Mouse (Mus musculus): ENCODE data around the gene 6430571L13Rik. TPM values are rescaled to one million over a fixed set of nuclear protein-coding genes. Genes with fewer than 3 reads are reported as not detected.

Gene 6430571L13Rik
- total and polyA plus RNA-seq, 3 experiments = 0.09 to 0.72 (median 0.11) TPM

DNA sequence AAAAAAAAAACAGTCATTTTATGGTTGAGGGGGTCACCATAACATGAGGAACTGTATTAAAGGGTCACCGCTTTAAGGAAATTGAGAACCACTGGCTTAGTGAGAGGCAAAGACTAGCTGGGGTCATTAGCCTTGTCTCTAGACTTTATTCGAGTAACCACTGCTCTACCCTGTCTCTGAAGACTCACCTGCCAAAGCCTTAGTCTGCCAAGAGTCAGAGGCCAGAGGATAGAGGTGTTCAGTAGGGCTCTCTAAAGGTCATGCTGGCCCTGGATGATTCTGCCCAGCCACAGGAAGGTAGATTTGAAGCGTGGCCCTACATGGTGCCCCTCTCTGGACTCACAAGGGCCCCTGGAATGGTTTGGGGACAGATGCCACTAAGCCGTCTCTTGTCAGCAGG, 35.4 kb upstream of the 6430571L13Rik start:
- peaks cover 16 to 22% of the 10 kb centered on the region in 2 experiments for H3K36me3 ChIP-seq (replicated peaks in 1 of 2; ENCODE audit: control insufficient read depth in 1 of 2, insufficient read depth in 1 of 2, low read length in 1 of 2)
- H3K9ac ChIP-seq (ENCODE audit: insufficient read depth, low read depth) = no peak overlapping the region
- H3K27me3 ChIP-seq (replicated peaks) = no peaks in the 10 kb centered on the region
- no peak overlapping the region for H3K4me2 ChIP-seq (ENCODE audit: insufficient read depth, low read depth, poor library complexity, severe bottlenecking)
- dilution Hi-C loops (cut with MboI; ENCODE audit: extremely low pct_ligation_motif_present, extremely low pct_unique_long_range_greater_than_20kb, low sequenced_read_pairs) = no loop called here
- H3K4me1 ChIP-seq (ENCODE audit: control insufficient read depth in 1 of 2, insufficient read depth in 2 of 2) = peaks cover 52 to 74% of the 10 kb centered on the region in 2 experiments
- DNase-seq (ENCODE audit: extremely low read depth) = no peak
- no peak for TF ChIP-seq POLR2A (IDR thresholded peaks at IDR 0.05; ENCODE audit: low read depth, low read length)
- no peak for TF ChIP-seq E2F4 (IDR thresholded peaks at IDR 0.05; ENCODE audit: insufficient replicate concordance, low read depth, low read length)
- TF ChIP-seq MAX (IDR thresholded peaks at IDR 0.05; ENCODE audit: low read length) = no peak
- TF ChIP-seq MAFK (IDR thresholded peaks at IDR 0.05; ENCODE audit: insufficient replicate concordance, low read length) = no peak
- TF ChIP-seq MAZ (IDR thresholded peaks at IDR 0.05; ENCODE audit: low read depth, low read length) = no peak
- TF ChIP-seq UBTF (IDR thresholded peaks at IDR 0.05; ENCODE audit: low read depth, low read length) = no peak
- TF ChIP-seq ZMIZ1 (IDR thresholded peaks at IDR 0.05; ENCODE audit: low read depth, low read length) = no peak
- TF ChIP-seq MXI1 (IDR thresholded peaks at IDR 0.05; ENCODE audit: low read depth, low read length) = no peak
- TF ChIP-seq EP300 (IDR thresholded peaks at IDR 0.05; ENCODE audit: low read length) = no peak
- no peak for TF ChIP-seq POLR2AphosphoS2 (IDR thresholded peaks at IDR 0.05; ENCODE audit: low read depth, low read length)
- TF ChIP-seq CHD1 (IDR thresholded peaks at IDR 0.05; ENCODE audit: low read depth, low read length) = no peak
- no peak for TF ChIP-seq CTCF (conservative IDR thresholded peaks at IDR 0.05 in 1 of 2, IDR thresholded peaks at IDR 0.05 in 1 of 2; ENCODE audit: low read depth in 2 of 2, low read length in 2 of 2)
- TF ChIP-seq RCOR1 (conservative IDR thresholded peaks at IDR 0.05; ENCODE audit: low read depth, low read length) = no peak
- no peak for TF ChIP-seq JUN (IDR thresholded peaks at IDR 0.05; ENCODE audit: insufficient read depth, low read depth, low read length)
- no peaks in the 10 kb centered on the region for H3K9me3 ChIP-seq (replicated peaks; ENCODE audit: low read length)
- H3K79me2 ChIP-seq (replicated peaks; ENCODE audit: control insufficient read depth, extremely low read depth, insufficient read depth, poor library complexity, severe bottlenecking) = no peaks in the 10 kb centered on the region
- no peak overlapping the region for H3K4me3 ChIP-seq (replicated peaks in 1 of 3; ENCODE audit: low read depth in 2 of 3, low read length in 2 of 3, poor library complexity in 1 of 3)
- in situ Hi-C loops (cut with MboI; ENCODE audit: low pct_ligation_motif_present, low pct_unique_long_range_greater_than_20kb, low sequenced_read_pairs) = no loop called here
- 0 out of 2 replicates have a peak overlapping the region, but pooled peaks have one; percentile 37 for H3K27ac ChIP-seq (ENCODE audit: insufficient read depth, low read depth)

DNA sequence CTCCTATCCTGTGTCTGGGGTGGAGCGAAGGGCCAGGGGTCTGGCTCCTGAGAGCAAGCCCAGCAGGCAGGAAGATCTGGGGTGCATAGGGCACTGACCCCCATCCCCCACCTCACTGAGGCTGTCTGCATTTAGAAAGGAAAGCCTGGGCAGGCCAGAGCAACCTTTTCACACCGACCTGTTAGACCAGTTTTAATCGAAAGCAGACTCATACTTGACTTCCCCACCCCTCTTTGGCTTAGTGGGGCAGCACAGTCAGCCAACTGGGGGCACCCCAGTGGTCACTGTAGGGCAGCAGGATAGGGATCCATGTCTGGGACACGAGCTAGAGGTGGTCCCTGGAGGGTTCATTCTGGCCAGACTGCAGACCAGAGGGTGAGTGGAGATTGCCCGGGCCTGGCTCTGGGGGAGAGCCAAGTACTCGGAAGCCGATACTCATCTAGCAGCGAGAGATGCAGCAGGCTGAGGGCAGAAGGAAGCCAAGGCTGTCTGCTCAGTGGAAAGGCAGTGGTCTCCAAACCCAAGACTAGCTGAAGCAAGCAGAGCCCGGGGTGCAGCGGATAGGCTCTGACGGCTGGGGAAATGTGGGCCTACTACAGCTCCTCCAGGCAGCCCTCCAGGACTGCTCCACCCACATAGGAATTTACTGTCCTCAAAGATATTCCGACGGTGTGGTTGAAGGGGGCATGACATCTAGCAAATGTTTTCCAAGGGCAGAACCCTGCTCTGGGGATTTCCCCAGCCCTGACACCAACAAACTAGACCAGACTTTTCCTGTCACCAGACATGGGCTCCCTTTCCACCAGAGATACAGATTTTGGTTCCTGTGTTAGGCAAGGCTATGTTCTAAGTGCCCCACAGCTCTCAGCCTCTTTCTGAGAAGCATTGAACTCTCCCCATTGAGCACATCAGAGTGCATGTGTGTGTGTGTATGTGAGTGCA, 34.5 kb upstream of the 6430571L13Rik start:
- H3K9ac ChIP-seq (ENCODE audit: insufficient read depth, low read depth) = no peak overlapping the region
- peak overlapping the region; percentile 25; the same call in 1 of the 2 replicates for H3K4me2 ChIP-seq (ENCODE audit: insufficient read depth, low read depth, poor library complexity, severe bottlenecking)
- peaks cover 53 to 76% of the 10 kb centered on the region in 2 experiments for H3K4me1 ChIP-seq (ENCODE audit: control insufficient read depth in 1 of 2, insufficient read depth in 2 of 2)
- H3K36me3 ChIP-seq (replicated peaks in 1 of 2; ENCODE audit: control insufficient read depth in 1 of 2, insufficient read depth in 1 of 2, low read length in 1 of 2) = peaks cover 10 to 13% of the 10 kb centered on the region in 2 experiments
- H3K79me2 ChIP-seq (replicated peaks; ENCODE audit: control insufficient read depth, extremely low read depth, insufficient read depth, poor library complexity, severe bottlenecking) = no peaks in the 10 kb centered on the region
- peak; percentile 72 for DNase-seq (ENCODE audit: extremely low read depth)
- in situ Hi-C loops (cut with MboI; ENCODE audit: low pct_ligation_motif_present, low pct_unique_long_range_greater_than_20kb, low sequenced_read_pairs) (no loop called here), dilution Hi-C loops (cut with MboI; ENCODE audit: extremely low pct_ligation_motif_present, extremely low pct_unique_long_range_greater_than_20kb, low sequenced_read_pairs) (no loop called here)
- H3K27me3 ChIP-seq (replicated peaks) = no peaks in the 10 kb centered on the region
- peak overlapping the region; percentile 54 for H3K27ac ChIP-seq (ENCODE audit: insufficient read depth, low read depth)
- peak overlapping the region in 1 of 3 experiments; percentile 47 for H3K4me3 ChIP-seq (replicated peaks in 1 of 3; ENCODE audit: low read depth in 2 of 3, low read length in 2 of 3, poor library complexity in 1 of 3)
- H3K9me3 ChIP-seq (replicated peaks; ENCODE audit: low read length) = no peaks in the 10 kb centered on the region
- no peak for TF ChIP-seq IRF4 (IDR thresholded peaks at IDR 0.05; ENCODE audit: low read depth, low read length)
- TF ChIP-seq JUN (IDR thresholded peaks at IDR 0.05; ENCODE audit: insufficient read depth, low read depth, low read length) = no peak
- TF ChIP-seq ZNF384 (IDR thresholded peaks at IDR 0.05; ENCODE audit: low read depth, low read length) = no peak
- TF ChIP-seq EP300 (IDR thresholded peaks at IDR 0.05; ENCODE audit: low read length) = peak; percentile 37
- no peak for TF ChIP-seq MXI1 (IDR thresholded peaks at IDR 0.05; ENCODE audit: low read depth, low read length)
- TF ChIP-seq CHD2 (IDR thresholded peaks at IDR 0.05; ENCODE audit: low read length) = 0 out of 2 replicates have a peak, but pooled peaks have one; percentile 31
- no peak for TF ChIP-seq SMC3 (IDR thresholded peaks at IDR 0.05; ENCODE audit: low read depth, low read length)
- TF ChIP-seq RCOR1 (conservative IDR thresholded peaks at IDR 0.05; ENCODE audit: low read depth, low read length) = no peak
- no peak for TF ChIP-seq CTCF (conservative IDR thresholded peaks at IDR 0.05 in 1 of 2, IDR thresholded peaks at IDR 0.05 in 1 of 2; ENCODE audit: low read depth in 2 of 2, low read length in 2 of 2)
- no peak for TF ChIP-seq HCFC1 (IDR thresholded peaks at IDR 0.05; ENCODE audit: low read depth, low read length)
- no peak for TF ChIP-seq USF2 (conservative IDR thresholded peaks at IDR 0.05; ENCODE audit: low read depth, low read length)
- TF ChIP-seq MYC (IDR thresholded peaks at IDR 0.05; ENCODE audit: low read depth, low read length) = no peak
- TF ChIP-seq TCF12 (IDR thresholded peaks at IDR 0.05; ENCODE audit: low read depth, low read length) = 0 out of 2 replicates have a peak, but pooled peaks have one; percentile 35
- TF ChIP-seq UBTF (IDR thresholded peaks at IDR 0.05; ENCODE audit: low read depth, low read length) = no peak
- TF ChIP-seq USF1 (IDR thresholded peaks at IDR 0.05; ENCODE audit: low read depth, low read length) = no peak
- no peak for TF ChIP-seq MAX (IDR thresholded peaks at IDR 0.05; ENCODE audit: low read length)
- no peak for TF ChIP-seq KAT2A (IDR thresholded peaks at IDR 0.05; ENCODE audit: insufficient replicate concordance, low read length)
- no peak for TF ChIP-seq MAZ (IDR thresholded peaks at IDR 0.05; ENCODE audit: low read depth, low read length)
- no peak for TF ChIP-seq E2F4 (IDR thresholded peaks at IDR 0.05; ENCODE audit: insufficient replicate concordance, low read depth, low read length)
- TF ChIP-seq RAD21 (IDR thresholded peaks at IDR 0.05; ENCODE audit: low read depth, low read length) = no peak
- no peak for TF ChIP-seq ZMIZ1 (IDR thresholded peaks at IDR 0.05; ENCODE audit: low read depth, low read length)
- TF ChIP-seq TBP (conservative IDR thresholded peaks at IDR 0.05; ENCODE audit: low read depth, low read length) = no peak
- TF ChIP-seq MEF2A (IDR thresholded peaks at IDR 0.05; ENCODE audit: borderline replicate concordance, low read depth, low read length) = no peak
- TF ChIP-seq CHD1 (IDR thresholded peaks at IDR 0.05; ENCODE audit: low read depth, low read length) = no peak
- TF ChIP-seq JUND (conservative IDR thresholded peaks at IDR 0.05; ENCODE audit: low read depth, low read length) = no peak

All from CH12.LX (cell line).